Mouse (Mus musculus) right cerebral cortex, postnatal 36 days (tissue): ENCODE measurements at regions not wholly inside any gene's neighbourhood (a gene's known extent, or its start where the extent isn't known, plus 50 kb on each side); places are given as distances from the start of the nearest gene placed in this dataset.

Source experiments
- DNase-seq, 2 experiments: peaks; one replicate each; pipeline ENCODE4 v3.0.0; 2022; ENCODE audit warnings: low spot score in 2 of 2, mixed read lengths in 1 of 2

GRCm38 (mm10) chr3:104712711-104713110 lies 68.1 kb upstream of the Ppm1j start:
- no peak for DNase-seq

GRCm38 (mm10) chr3:104713836-104714631 lies 66.8 kb upstream of the Ppm1j start:
- peak; percentile 36 to 48 for DNase-seq

GRCm38 (mm10) chr3:104714679-104715326 lies 66.1 kb upstream of the Ppm1j start:
- DNase-seq, result no peak
